Comparison of ENCODE assay signal across 18 mouse cellular contexts in the genomic region with DNA sequence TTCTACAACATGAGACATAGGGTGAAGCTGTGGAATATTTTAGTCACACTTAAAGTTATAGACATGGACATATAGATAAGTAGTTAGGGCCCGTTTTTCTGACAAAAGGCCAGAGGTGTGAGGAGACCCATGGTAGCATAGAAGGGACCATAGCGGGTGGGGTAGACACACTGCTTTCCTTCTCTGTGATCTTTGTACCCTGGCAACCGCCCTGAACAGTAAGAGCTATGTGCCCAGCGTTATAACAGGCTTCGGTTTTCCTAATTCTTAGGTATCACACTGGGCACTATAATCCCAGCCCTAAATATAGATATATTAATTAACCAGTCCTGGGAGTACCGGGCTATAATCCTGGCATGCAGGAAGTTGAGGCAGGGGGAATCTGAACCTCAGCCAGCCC. TPM values are rescaled to one million over a fixed set of nuclear protein-coding genes. Genes with fewer than 3 reads are reported as not detected.
DNase-seq lines count a peak whose midpoint lies in the region; ATAC-seq and TF ChIP-seq lines count a peak whose summit lies in the region.
"Had no signal": no experiment of that assay in that cellular context is flagged by ENCODE, and none has a peak within 500 bp of the region (broad histone marks: within the 10 kb centered on the region; RNA-seq: fewer than 3 reads in every experiment).

No protein-coding gene starts in this region.

- H3K9ac ChIP-seq in heart, embryonic 13.5 days, result no peak overlapping the region
- peak overlapping the region; percentile 38 for H3K9ac ChIP-seq in heart, postnatal 0 days (replicated peaks; ENCODE audit: low read depth, low read length)
- no peak overlapping the region for H3K9ac ChIP-seq in intestine, embryonic 16.5 days (ENCODE audit: low read depth, low read length)
- no peak overlapping the region for H3K9ac ChIP-seq in kidney, postnatal 0 days (ENCODE audit: low read depth, low read length)
- H3K9ac ChIP-seq: embryonic facial prominence, embryonic 12.5 days; forebrain, embryonic 13.5 days; neural tube, embryonic 13.5 days had no signal

- no peak for TF ChIP-seq EP300 in heart, postnatal 0 days (IDR thresholded peaks at IDR 0.05; ENCODE audit: low read depth)

- H3K27me3 ChIP-seq in heart, embryonic 13.5 days (replicated peaks), result no peaks in the 10 kb centered on the region
- no peaks in the 10 kb centered on the region for H3K27me3 ChIP-seq in heart, postnatal 0 days (ENCODE audit: control insufficient read depth, insufficient read depth, low read length)
- H3K27me3 ChIP-seq in intestine, embryonic 16.5 days (replicated peaks; ENCODE audit: control insufficient read depth, insufficient read depth, low read length), result no peaks in the 10 kb centered on the region
- no peaks in the 10 kb centered on the region for H3K27me3 ChIP-seq in kidney, postnatal 0 days (ENCODE audit: insufficient read depth, low read length)
- H3K27me3 ChIP-seq: embryonic facial prominence, embryonic 12.5 days; forebrain, embryonic 13.5 days; neural tube, embryonic 13.5 days had no signal

- no peak for DNase-seq in heart, postnatal 36 days
- DNase-seq in heart, postnatal 0 days (ENCODE audit: low spot score), result no peak
- no peak for DNase-seq in kidney, postnatal 0 days (ENCODE audit: low spot score)
- no peak for DNase-seq in left cerebral cortex, postnatal 25 days (ENCODE audit: low spot score in 2 of 2)
- DNase-seq in cerebellum, adult 8-10 months, result no peak
- no peak for DNase-seq in thymus, postnatal 36 days
- DNase-seq: cerebellum, adult 2 months; left cerebral cortex, postnatal 4 days; liver; lung, postnatal 14 days; midbrain, embryonic 14.5 days; thymus, postnatal 4 days had no signal

- WGBS in heart, embryonic 13.5 days, result 67% methylated on average over 6 of the region's 6 CpGs
- 39% methylated on average over 6 of the region's 6 CpGs for WGBS in heart, postnatal 0 days
- WGBS in intestine, embryonic 16.5 days, result 75% methylated on average over 6 of the region's 6 CpGs
- 69% methylated on average over 6 of the region's 6 CpGs for WGBS in kidney, postnatal 0 days

- H3K4me2 ChIP-seq in heart, embryonic 13.5 days, result peak overlapping the region; percentile 6; the same call in 1 of the 2 replicates
- H3K4me2 ChIP-seq in heart, postnatal 0 days (ENCODE audit: low read depth, low read length), result peak overlapping the region; percentile 55
- H3K4me2 ChIP-seq in intestine, embryonic 16.5 days (ENCODE audit: low read depth, low read length), result no peak overlapping the region
- peak overlapping the region; percentile 18; the same call in 1 of the 2 replicates for H3K4me2 ChIP-seq in kidney, postnatal 0 days (ENCODE audit: low read length)
- H3K4me2 ChIP-seq: embryonic facial prominence, embryonic 12.5 days; forebrain, embryonic 13.5 days; neural tube, embryonic 13.5 days had no signal

- H3K9me3 ChIP-seq in heart, embryonic 13.5 days, result no peaks in the 10 kb centered on the region
- no peaks in the 10 kb centered on the region for H3K9me3 ChIP-seq in heart, postnatal 0 days (replicated peaks; ENCODE audit: control insufficient read depth, low read length)
- no peaks in the 10 kb centered on the region for H3K9me3 ChIP-seq in intestine, embryonic 16.5 days (ENCODE audit: control insufficient read depth, low read length)
- no peaks in the 10 kb centered on the region for H3K9me3 ChIP-seq in kidney, postnatal 0 days (replicated peaks; ENCODE audit: low read length)
- H3K9me3 ChIP-seq: embryonic facial prominence, embryonic 12.5 days; forebrain, embryonic 13.5 days; neural tube, embryonic 13.5 days had no signal

- no peak for TF ChIP-seq CTCF in heart, postnatal 0 days (IDR thresholded peaks at IDR 0.05; ENCODE audit: low read depth)
- no peak for TF ChIP-seq CTCF in kidney, postnatal 0 days (IDR thresholded peaks at IDR 0.05; ENCODE audit: low read depth)

- peaks cover 25% of the 10 kb centered on the region for H3K4me1 ChIP-seq in heart, embryonic 13.5 days
- peaks cover 9% of the 10 kb centered on the region; the same call in 1 of the 2 replicates for H3K4me1 ChIP-seq in heart, postnatal 0 days (ENCODE audit: control insufficient read depth, insufficient read depth)
- H3K4me1 ChIP-seq in intestine, embryonic 16.5 days (ENCODE audit: control insufficient read depth, insufficient read depth, low read length), result no peaks in the 10 kb centered on the region
- no peaks in the 10 kb centered on the region for H3K4me1 ChIP-seq in kidney, postnatal 0 days (replicated peaks; ENCODE audit: insufficient read depth, low read length)
- H3K4me1 ChIP-seq: embryonic facial prominence, embryonic 12.5 days; forebrain, embryonic 13.5 days; neural tube, embryonic 13.5 days had no signal

- peaks cover 44% of the 10 kb centered on the region for H3K36me3 ChIP-seq in heart, embryonic 13.5 days
- H3K36me3 ChIP-seq in heart, postnatal 0 days (replicated peaks; ENCODE audit: control insufficient read depth, insufficient read depth, low read length), result peaks cover 22% of the 10 kb centered on the region
- H3K36me3 ChIP-seq in intestine, embryonic 16.5 days (ENCODE audit: control insufficient read depth, insufficient read depth, low read length), result peaks cover 8% of the 10 kb centered on the region; the same call in 1 of the 2 replicates
- 0 out of 2 replicates have a peak, but pooled peaks cover 4% of the 10 kb centered on the region for H3K36me3 ChIP-seq in kidney, postnatal 0 days (ENCODE audit: insufficient read depth, low read length)

- no peak overlapping the region for H3K4me3 ChIP-seq in heart, embryonic 13.5 days
- peak overlapping the region; percentile 14 for H3K4me3 ChIP-seq in heart, postnatal 0 days (ENCODE audit: low read depth, low read length)
- H3K4me3 ChIP-seq in intestine, embryonic 16.5 days (ENCODE audit: low read length), result no peak overlapping the region
- no peak overlapping the region for H3K4me3 ChIP-seq in kidney, postnatal 0 days (replicated peaks; ENCODE audit: low read depth, low read length)
- H3K4me3 ChIP-seq: embryonic facial prominence, embryonic 12.5 days; erythroblast, embryonic 14.5 days; forebrain, embryonic 13.5 days; neural tube, embryonic 13.5 days had no signal

- intact Hi-C loops in heart, postnatal 36 days (cut with DNase I), result loop anchor here (1.0 kb wide), 1 partner anchor 21 kb away; the partner anchor contains the start of gene Trpm7
- intact Hi-C loops in left cerebral cortex, postnatal 25 days (cut with DNase I), result no loop called here

- H3K27ac ChIP-seq in heart, embryonic 13.5 days (replicated peaks), result peak overlapping the region; percentile 58
- peak overlapping the region; percentile 93 for H3K27ac ChIP-seq in heart, postnatal 0 days (ENCODE audit: low read depth)
- H3K27ac ChIP-seq in intestine, embryonic 16.5 days (ENCODE audit: low read length), result no peak overlapping the region
- peak overlapping the region; percentile 50 for H3K27ac ChIP-seq in kidney, postnatal 0 days
- H3K27ac ChIP-seq: embryonic facial prominence, embryonic 12.5 days; forebrain, embryonic 13.5 days; neural tube, embryonic 13.5 days had no signal

- ATAC-seq in heart, embryonic 13.5 days (ENCODE audit: extremely low read depth, insufficient number of reproducible peaks, low FRiP score, low TSS enrichment), result no peak
- peak; percentile 49; the same call in 1 of the 2 replicates for ATAC-seq in heart, postnatal 0 days (ENCODE audit: insufficient read depth, low read depth)
- 0 out of 2 replicates have a peak, but pooled peaks have one; percentile 44 for ATAC-seq in intestine, embryonic 16.5 days
- ATAC-seq in kidney, postnatal 0 days (replicated peaks; ENCODE audit: low FRiP score, low read depth), result no peak
- ATAC-seq: forebrain, embryonic 13.5 days had no signal

RNA-seq across cellular contexts. Expression of gene Trpm7, which starts 20.9 kb away (rescaled TPM):
- 36.6 and 40.3 TPM in 2 replicates for polyA plus RNA-seq in heart, embryonic 13.5 days (2015; fragmentation: Nextera tagmentation; extraction: Ambion mirVana)
- total RNA-seq in heart, postnatal 36 days (2021), result 10 to 100 TPM; 27.7 to 38.4 TPM
- total RNA-seq in heart, postnatal 0 days (2014; rRNA removed; ENCODE audit: low replicate concordance), result 30.4 and 39.7 TPM in 2 replicates
- 35.6 and 35.7 TPM in 2 replicates for polyA plus RNA-seq in heart, postnatal 0 days (2015; fragmentation: Nextera tagmentation; extraction: Ambion mirVana)
- 33.0 and 37.8 TPM in 2 replicates for polyA plus RNA-seq in intestine, embryonic 16.5 days (2015; fragmentation: Nextera tagmentation; extraction: Ambion mirVana)
- polyA plus RNA-seq in kidney, postnatal 0 days (2015; fragmentation: Nextera tagmentation; extraction: Ambion mirVana), result 41.2 and 45.9 TPM in 2 replicates
- 10 to 100 TPM; 36.4 to 43.1 TPM for total RNA-seq in left cerebral cortex, postnatal 25 days (2021)

RNA-seq across cellular contexts. Expression of gene Sppl2a, which starts 36.1 kb away (rescaled TPM):
- 27.4 and 30.0 TPM in 2 replicates for polyA plus RNA-seq in heart, embryonic 13.5 days (2015; fragmentation: Nextera tagmentation; extraction: Ambion mirVana)
- total RNA-seq in heart, postnatal 36 days (2021), result 10 to 100 TPM; 54.8 to 63.8 TPM
- total RNA-seq in heart, postnatal 0 days (2014; rRNA removed; ENCODE audit: low replicate concordance), result 32.6 and 42.7 TPM in 2 replicates
- polyA plus RNA-seq in heart, postnatal 0 days (2015; fragmentation: Nextera tagmentation; extraction: Ambion mirVana), result 28.7 and 30.3 TPM in 2 replicates
- 57.8 and 64.3 TPM in 2 replicates for polyA plus RNA-seq in intestine, embryonic 16.5 days (2015; fragmentation: Nextera tagmentation; extraction: Ambion mirVana)
- 42.4 and 47.8 TPM in 2 replicates for polyA plus RNA-seq in kidney, postnatal 0 days (2015; fragmentation: Nextera tagmentation; extraction: Ambion mirVana)
- 10 to 100 TPM; 27.8 to 28.4 TPM for total RNA-seq in left cerebral cortex, postnatal 25 days (2021)

Comparison
In these comparisons a context has a peak if more than half of its experiments do, and no peak if none do; other contexts are left out.
1. ATAC-seq: peak in heart, postnatal 0 days (single experiment) and intestine, embryonic 16.5 days (single experiment); none in heart, embryonic 13.5 days (single experiment) and kidney, postnatal 0 days (single experiment).